Mouse (Mus musculus) liver, postnatal 0 days (tissue): Measurements from ENCODE around the gene Dyrk1b.
"Not testable (repeated sequence)": the region's sequence is repeated elsewhere in the genome, so short reads cannot be mapped to it uniquely, and the experiment has no call there.

Source experiments
- CTCF ChIP-seq: sonication (generic); IDR thresholded peaks from 2 replicates; pipeline ENCODE4 v1.5.1; 2016; ENCODE audit warnings: antibody characterized with exemption, low read depth
- EP300 ChIP-seq: IDR thresholded peaks from 2 replicates; pipeline ENCODE4 v1.6.1; 2016; ENCODE audit warnings: antibody characterized with exemption, low read depth, mild to moderate bottlenecking

DNA sequence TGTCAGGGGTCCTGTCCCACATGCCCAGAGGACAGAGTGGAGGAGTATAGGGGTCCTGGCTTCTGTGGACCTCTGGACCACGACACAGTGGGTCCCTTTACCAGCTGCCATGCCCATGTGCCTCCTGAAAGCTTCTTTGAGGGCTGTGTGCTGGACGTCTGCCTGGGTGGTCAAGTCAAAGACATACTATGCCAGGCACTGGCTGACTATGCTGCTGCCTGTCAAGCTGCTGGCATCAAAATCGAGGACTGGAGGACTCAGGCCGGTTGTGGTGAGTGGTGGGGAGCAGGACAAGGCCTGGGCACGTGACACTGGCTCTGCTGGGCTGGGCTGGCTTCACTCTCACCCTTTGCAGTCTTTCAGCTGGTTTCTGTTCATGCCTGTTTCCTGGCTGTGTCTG, 25.7 kb upstream of the Dyrk1b start:
- TF ChIP-seq CTCF, EP300: not testable (repeated sequence)
